In genomic region chr16:30184591-30185265, GRCm38 (mm10) we compare ENCODE assay signal across 8 mouse cellular contexts.
DNase-seq lines count a peak whose midpoint lies in the region; ATAC-seq and TF ChIP-seq lines count a peak whose summit lies in the region.

No protein-coding gene starts in this region.

- TF ChIP-seq POLR2A in CH12.LX (IDR thresholded peaks at IDR 0.05; ENCODE audit: low read depth, low read length), result no peak
- no peak for TF ChIP-seq POLR2A in bone marrow, adult 2 months (IDR thresholded peaks at IDR 0.05; ENCODE audit: borderline replicate concordance, control insufficient read depth, low read depth, low read length)

- H3K4me1 ChIP-seq in CH12.LX (ENCODE audit: control insufficient read depth in 1 of 2, insufficient read depth in 2 of 2), result peaks cover 5 to 20% of the 10 kb centered on the region in 2 experiments; a peak in 3 of 4 replicates
- H3K4me1 ChIP-seq in bone marrow, adult 2 months (ENCODE audit: control insufficient read depth, insufficient read depth, low read length), result peaks cover 29% of the 10 kb centered on the region
- H3K4me1 ChIP-seq in hindbrain, embryonic 11.5 days (replicated peaks; ENCODE audit: control insufficient read depth, insufficient read depth, low read length), result peaks cover 4% of the 10 kb centered on the region; the same call in 1 of the 2 replicates
- peaks cover 43% of the 10 kb centered on the region for H3K4me1 ChIP-seq in lung, embryonic 14.5 days (ENCODE audit: insufficient read depth)
- H3K4me1 ChIP-seq in neural tube, embryonic 13.5 days (replicated peaks), result peaks cover 45% of the 10 kb centered on the region

- dilution Hi-C loops in CH12.LX (cut with MboI; ENCODE audit: extremely low pct_ligation_motif_present, extremely low pct_unique_long_range_greater_than_20kb, low sequenced_read_pairs), result no loop called here

- TF ChIP-seq EP300 in CH12.LX (IDR thresholded peaks at IDR 0.05; ENCODE audit: low read length), result peak; percentile 25; the same call in 1 of the 2 replicates

- no peaks in the 10 kb centered on the region for H3K79me2 ChIP-seq in CH12.LX (replicated peaks; ENCODE audit: control insufficient read depth, extremely low read depth, insufficient read depth, poor library complexity, severe bottlenecking)

- no peaks in the 10 kb centered on the region for H3K36me3 ChIP-seq in CH12.LX (replicated peaks in 1 of 2; ENCODE audit: control insufficient read depth in 1 of 2, insufficient read depth in 1 of 2, low read length in 1 of 2)
- H3K36me3 ChIP-seq in hindbrain, embryonic 11.5 days (ENCODE audit: control insufficient read depth, insufficient read depth, low read length), result no peaks in the 10 kb centered on the region
- no peaks in the 10 kb centered on the region for H3K36me3 ChIP-seq in lung, embryonic 14.5 days (ENCODE audit: insufficient read depth)
- no peaks in the 10 kb centered on the region for H3K36me3 ChIP-seq in neural tube, embryonic 13.5 days

- no peak for TF ChIP-seq RAD21 in CH12.LX (IDR thresholded peaks at IDR 0.05; ENCODE audit: low read depth, low read length)

- TF ChIP-seq CTCF in CH12.LX (conservative IDR thresholded peaks at IDR 0.05 in 1 of 2, IDR thresholded peaks at IDR 0.05 in 1 of 2; ENCODE audit: low read depth in 2 of 2, low read length in 2 of 2), result no peak
- TF ChIP-seq CTCF in bone marrow, adult 2 months (IDR thresholded peaks at IDR 0.05; ENCODE audit: control insufficient read depth, insufficient read depth, low read length), result 0 out of 2 replicates have a peak, but pooled peaks have one; percentile 8
- TF ChIP-seq CTCF in lung, embryonic 14.5 days (IDR thresholded peaks at IDR 0.05; ENCODE audit: low read depth), result peak; percentile 63

- H3K9ac ChIP-seq in CH12.LX (ENCODE audit: insufficient read depth, low read depth), result no peak overlapping the region
- 0 out of 2 replicates have a peak overlapping the region, but pooled peaks have one; percentile 23 for H3K9ac ChIP-seq in hindbrain, embryonic 11.5 days (ENCODE audit: low read depth, low read length)
- no peak overlapping the region for H3K9ac ChIP-seq in lung, embryonic 14.5 days
- H3K9ac ChIP-seq in neural tube, embryonic 13.5 days, result no peak overlapping the region; the same call in 1 of the 2 replicates

- no peak overlapping the region for H3K27ac ChIP-seq in CH12.LX (ENCODE audit: insufficient read depth, low read depth)
- peak overlapping the region; percentile 30; the same call in 1 of the 2 replicates for H3K27ac ChIP-seq in bone marrow, adult 2 months (ENCODE audit: control insufficient read depth, insufficient read depth, low read depth, low read length, poor library complexity)
- no peak overlapping the region for H3K27ac ChIP-seq in hindbrain, embryonic 11.5 days (ENCODE audit: low read depth, low read length)
- H3K27ac ChIP-seq in lung, embryonic 14.5 days (ENCODE audit: low read depth), result peak overlapping the region; percentile 85
- peak overlapping the region; percentile 57 for H3K27ac ChIP-seq in neural tube, embryonic 13.5 days (replicated peaks)

- in situ Hi-C loops in CH12.LX (cut with MboI; ENCODE audit: low pct_ligation_motif_present, low pct_unique_long_range_greater_than_20kb, low sequenced_read_pairs), result no loop called here

- H3K9me3 ChIP-seq in CH12.LX (replicated peaks; ENCODE audit: low read length), result no peaks in the 10 kb centered on the region
- no peaks in the 10 kb centered on the region for H3K9me3 ChIP-seq in hindbrain, embryonic 11.5 days (ENCODE audit: control insufficient read depth, low read length)
- H3K9me3 ChIP-seq in lung, embryonic 14.5 days (ENCODE audit: low read depth, low read length), result no peaks in the 10 kb centered on the region
- H3K9me3 ChIP-seq in neural tube, embryonic 13.5 days, result no peaks in the 10 kb centered on the region

- 0 out of 2 replicates have a peak, but pooled peaks have one; percentile 10 for ATAC-seq in hindbrain, embryonic 11.5 days (ENCODE audit: low FRiP score)
- ATAC-seq in lung, embryonic 14.5 days (ENCODE audit: insufficient read depth), result peak; percentile 88
- ATAC-seq in neural tube, embryonic 13.5 days (ENCODE audit: low read depth), result 0 out of 2 replicates have a peak, but pooled peaks have one; percentile 23
- ATAC-seq in megakaryocyte-erythroid progenitor cell, adult 5-6 weeks (replicated peaks; ENCODE audit: low FRiP score, low TSS enrichment, poor library complexity, severe bottlenecking), result no peak

- H3K4me3 ChIP-seq in CH12.LX (replicated peaks in 1 of 3; ENCODE audit: low read depth in 2 of 3, low read length in 2 of 3, poor library complexity in 1 of 3), result no peak overlapping the region
- no peak overlapping the region for H3K4me3 ChIP-seq in bone marrow, adult 2 months (replicated peaks; ENCODE audit: control insufficient read depth, low read depth, low read length)
- H3K4me3 ChIP-seq in hindbrain, embryonic 11.5 days (ENCODE audit: low read depth, low read length), result no peak overlapping the region
- no peak overlapping the region for H3K4me3 ChIP-seq in lung, embryonic 14.5 days (ENCODE audit: low read depth, low read length)
- H3K4me3 ChIP-seq in neural tube, embryonic 13.5 days, result no peak overlapping the region

- WGBS in bone marrow, adult 2 months, result 7% methylated on average over 18 of the region's 18 CpGs
- 21% methylated on average over 18 of the region's 18 CpGs for WGBS in hindbrain, embryonic 11.5 days
- WGBS in lung, embryonic 14.5 days, result 5% methylated on average over 18 of the region's 18 CpGs
- WGBS in neural tube, embryonic 13.5 days, result 27% methylated on average over 18 of the region's 18 CpGs

- no peak overlapping the region for H3K4me2 ChIP-seq in CH12.LX (ENCODE audit: insufficient read depth, low read depth, poor library complexity, severe bottlenecking)
- no peak overlapping the region for H3K4me2 ChIP-seq in hindbrain, embryonic 11.5 days (replicated peaks; ENCODE audit: low read depth, low read length)
- peak overlapping the region; percentile 31 for H3K4me2 ChIP-seq in lung, embryonic 14.5 days
- 0 out of 2 replicates have a peak overlapping the region, but pooled peaks have one; percentile 3 for H3K4me2 ChIP-seq in neural tube, embryonic 13.5 days

- no peak for DNase-seq in CH12.LX (ENCODE audit: extremely low read depth)
- DNase-seq in gastrocnemius, adult 18-20 months (ENCODE audit: low spot score), result peak; percentile 93
- no peak for DNase-seq in hindbrain, embryonic 11.5 days (ENCODE audit: low spot score)
- peak; percentile 42 for DNase-seq in layer of hippocampus, adult 9-10 months (ENCODE audit: low spot score)
- peak; percentile 95 for DNase-seq in lung, embryonic 14.5 days

- H3K27me3 ChIP-seq in CH12.LX (replicated peaks), result peaks cover 15% of the 10 kb centered on the region
- peaks cover 50% of the 10 kb centered on the region for H3K27me3 ChIP-seq in hindbrain, embryonic 11.5 days (ENCODE audit: control insufficient read depth, insufficient read depth, low read length)
- no peaks in the 10 kb centered on the region for H3K27me3 ChIP-seq in lung, embryonic 14.5 days (ENCODE audit: insufficient read depth, low read length)
- H3K27me3 ChIP-seq in neural tube, embryonic 13.5 days, result peaks cover 76% of the 10 kb centered on the region

TF ChIP-seq in CH12.LX, 34 proteins besides CTCF, POLR2A, EP300 and RAD21:
- TF ChIP-seq MAFK (IDR thresholded peaks at IDR 0.05; ENCODE audit: insufficient replicate concordance, low read length), result no peak
- no peak for TF ChIP-seq CHD1 (IDR thresholded peaks at IDR 0.05; ENCODE audit: low read depth, low read length)
- TF ChIP-seq JUN (IDR thresholded peaks at IDR 0.05; ENCODE audit: insufficient read depth, low read depth, low read length), result no peak
- TF ChIP-seq BHLHE40 (IDR thresholded peaks at IDR 0.05; ENCODE audit: low read depth, low read length), result peak; percentile 42; the same call in 1 of the 2 replicates
- TF ChIP-seq TCF12 (IDR thresholded peaks at IDR 0.05; ENCODE audit: low read depth, low read length), result peak; percentile 71
- no peak for TF ChIP-seq IRF4 (IDR thresholded peaks at IDR 0.05; ENCODE audit: low read depth, low read length)
- TF ChIP-seq SMC3 (IDR thresholded peaks at IDR 0.05; ENCODE audit: low read depth, low read length), result 0 out of 2 replicates have a peak, but pooled peaks have one; percentile 1

Comparison
In these comparisons a context has a peak if more than half of its experiments do, and no peak if none do; other contexts are left out.
1. DNase-seq: peak in gastrocnemius, adult 18-20 months (single experiment), layer of hippocampus, adult 9-10 months (single experiment) and lung, embryonic 14.5 days (single experiment); none in CH12.LX (single experiment) and hindbrain, embryonic 11.5 days (single experiment).
2. H3K27ac ChIP-seq: peak in bone marrow, adult 2 months (single experiment), lung, embryonic 14.5 days (single experiment) and neural tube, embryonic 13.5 days (single experiment); none in CH12.LX (single experiment) and hindbrain, embryonic 11.5 days (single experiment).
3. H3K4me2 ChIP-seq: peak in lung, embryonic 14.5 days (single experiment) and neural tube, embryonic 13.5 days (single experiment); none in CH12.LX (single experiment) and hindbrain, embryonic 11.5 days (single experiment).
4. CTCF ChIP-seq: peak in bone marrow, adult 2 months (single experiment) and lung, embryonic 14.5 days (single experiment); none in CH12.LX (0 of 2).